Mouse (Mus musculus) heart, postnatal 25 days (tissue): Measurements from ENCODE around the gene Crabp2. TPM values are rescaled to one million over a fixed set of nuclear protein-coding genes. Genes with fewer than 3 reads are reported as not detected.

Source experiments
- DNase-seq: peaks from one replicate; pipeline ENCODE4 v3.0.0; 2022; ENCODE audit warnings: low spot score
- intact Hi-C: fragments of 180-260 bp; cut with DNase I; formaldehyde crosslinking; loops from one replicate; pipeline ENCODE4 v1.15.1; 2025
- total RNA-seq, 2 experiments: library from RNA; stranded (reverse); gene quantifications; 2 replicates each; pipeline ENCODE4 v1.2.3; 2021

Gene Crabp2
- total RNA-seq, 2 experiments from 2014 or later: not detected

GRCm38 (mm10) chr3:88000816-88001595 lies 52.5 kb downstream of the Crabp2 start:
- no peak for DNase-seq
- intact Hi-C loops: loop anchor here (10.0 kb wide), 1 partner anchor 244 kb away; no protein-coding TSS in a partner anchor

- intact Hi-C loops: loop anchor here (10.0 kb wide), 1 partner anchor 242 kb away; no protein-coding TSS in a partner anchor
- DNase-seq: no peak
Observed at GRCm38 (mm10) chr3:88002291-88002976, 54.0 kb downstream of the Crabp2 start.

Other genes with a start within 250 kb of the Crabp2 start
- under 1 TPM; 0.16 to 0.17 TPM for gene Lrrc71, start 200.0 kb upstream of the Crabp2 start, total RNA-seq
- gene Ntrk1, start 153.5 kb upstream of the Crabp2 start, total RNA-seq: under 1 TPM; 0.17 to 0.18 TPM
- gene Insrr, start 151.7 kb upstream of the Crabp2 start, total RNA-seq: under 1 TPM in 1 of 2 experiments, not detected in 1; 0.08 TPM
- gene Pear1, start 124.4 kb upstream of the Crabp2 start, total RNA-seq: 10 to 100 TPM; 17.9 to 21.7 TPM
- under 1 TPM in 1 of 2 experiments, not detected in 1; 0.08 TPM for gene Sh2d2a, start 101.9 kb upstream of the Crabp2 start, total RNA-seq
- gene Prcc, start 63.1 kb upstream of the Crabp2 start, total RNA-seq: 10 to 100 TPM; 48.3 to 50.7 TPM
- gene Hdgf, start 42.3 kb upstream of the Crabp2 start, total RNA-seq: 100 to 1,000 TPM; 108 to 112 TPM
- 10 to 100 TPM; 68.3 to 70.1 TPM for gene Mrpl24, start 29.2 kb upstream of the Crabp2 start, total RNA-seq
- 10 to 100 TPM; 12.1 to 12.4 TPM for gene Isg20l2, start 18.4 kb upstream of the Crabp2 start, total RNA-seq
- gene Rrnad1, start 17.9 kb upstream of the Crabp2 start, total RNA-seq: 1 to 10 TPM; 6.0 to 6.1 TPM
- 10 to 100 TPM; 20.9 to 25.1 TPM for gene Nes, start 22.4 kb downstream of the Crabp2 start, total RNA-seq
- gene Bcan, start 51.6 kb downstream of the Crabp2 start, total RNA-seq: under 1 TPM; 0.14 to 0.26 TPM
- gene Hapln2, start 78.9 kb downstream of the Crabp2 start, total RNA-seq: not detected
- 10 to 100 TPM in 1 of 2 experiments, 1 to 10 TPM in 1; 7.8 to 10.2 TPM for gene Gpatch4, start 94.4 kb downstream of the Crabp2 start, total RNA-seq
- 10 to 100 TPM; 64.1 to 71.5 TPM for gene Naxe, start 109.8 kb downstream of the Crabp2 start, total RNA-seq
- not detected for gene Ttc24, start 129.6 kb downstream of the Crabp2 start, total RNA-seq
- 1 to 10 TPM in 1 of 2 experiments, under 1 TPM in 1; 0.75 to 1.0 TPM for gene Iqgap3, start 133.3 kb downstream of the Crabp2 start, total RNA-seq
- 100 to 1,000 TPM; 111 to 122 TPM for gene Mef2d, start 193.7 kb downstream of the Crabp2 start, total RNA-seq